ENCODE assay signal across 19 mouse cellular contexts in the genomic region with DNA sequence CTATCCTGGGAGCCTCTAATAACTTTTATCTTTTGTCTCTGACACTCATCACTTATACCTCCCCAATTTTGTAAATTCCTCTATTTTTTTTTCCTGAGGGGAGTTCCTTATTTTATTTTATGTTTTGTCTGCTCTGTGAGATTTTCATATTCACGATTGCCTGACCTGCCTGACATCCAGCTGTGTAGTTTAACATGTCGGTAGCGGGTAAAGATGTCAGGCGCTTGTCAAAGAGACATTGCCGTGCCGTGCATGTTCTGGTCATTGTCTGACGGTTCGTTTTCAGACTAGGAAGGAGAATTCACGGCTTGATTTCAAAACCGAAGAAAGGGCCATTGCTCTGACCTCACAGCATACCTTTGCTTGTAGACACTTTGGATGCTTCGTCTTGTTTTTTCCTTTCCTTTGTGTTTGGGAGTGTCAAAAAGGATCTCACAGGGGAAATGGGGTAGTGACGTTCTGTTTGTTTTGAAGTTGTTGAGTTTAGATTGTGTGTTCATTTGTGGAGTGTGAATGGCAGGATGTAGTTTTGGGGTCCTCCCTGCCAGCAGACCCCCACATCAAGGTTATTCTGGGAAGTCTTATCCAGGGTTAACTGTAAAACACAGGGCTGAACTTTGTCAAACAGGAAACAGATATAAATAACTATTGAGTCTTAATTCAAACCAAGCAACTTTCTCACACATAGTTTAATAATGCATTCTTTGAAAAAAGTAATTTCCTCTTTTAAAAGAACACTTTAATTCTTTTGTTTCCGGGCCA.
DNase-seq lines count a peak whose midpoint lies in the region; ATAC-seq and TF ChIP-seq lines count a peak whose summit lies in the region.
"Had no signal": no experiment of that assay in that cellular context is flagged by ENCODE, and none has a peak within 500 bp of the region (broad histone marks: within the 10 kb centered on the region; RNA-seq: fewer than 3 reads in every experiment).

No protein-coding gene starts in this region.

- H3K27ac ChIP-seq in heart, embryonic 15.5 days: 0 out of 2 replicates have a peak overlapping the region, but pooled peaks have one; percentile 49
- no peak overlapping the region; the same call in 1 of the 2 replicates for H3K27ac ChIP-seq in lung, embryonic 14.5 days (ENCODE audit: low read depth)
- H3K27ac ChIP-seq in brown adipose tissue, adult 24 weeks (replicated peaks; ENCODE audit: low read depth, low read length): peak overlapping the region; percentile 78
- peak overlapping the region; percentile 12; the same call in 1 of the 2 replicates for H3K27ac ChIP-seq in liver, embryonic 16.5 days (ENCODE audit: low read length)
- H3K27ac ChIP-seq: embryonic facial prominence, embryonic 15.5 days; forebrain, embryonic 12.5 days; hindbrain, postnatal 0 days; midbrain, embryonic 10.5 days; neural tube, embryonic 15.5 days had no signal

- no peak overlapping the region for H3K4me3 ChIP-seq in heart, embryonic 15.5 days
- no peak overlapping the region for H3K4me3 ChIP-seq in lung, embryonic 14.5 days (ENCODE audit: low read depth, low read length)
- no peak overlapping the region for H3K4me3 ChIP-seq in lung, adult 2 months (replicated peaks; ENCODE audit: extremely low read depth, low read depth, low read length)
- no peak overlapping the region for H3K4me3 ChIP-seq in brown adipose tissue, adult 24 weeks (ENCODE audit: insufficient read depth, low read depth, low read length)
- no peak overlapping the region for H3K4me3 ChIP-seq in liver, embryonic 16.5 days (ENCODE audit: low read depth, low read length)
- H3K4me3 ChIP-seq: embryonic facial prominence, embryonic 15.5 days; forebrain, embryonic 12.5 days; lung, embryonic 15.5 days; midbrain, embryonic 10.5 days; neural tube, embryonic 15.5 days had no signal

- H3K9ac ChIP-seq in heart, embryonic 15.5 days: no peak overlapping the region
- no peak overlapping the region for H3K9ac ChIP-seq in lung, embryonic 14.5 days
- H3K9ac ChIP-seq in liver, embryonic 16.5 days (ENCODE audit: low read depth, low read length): no peak overlapping the region
- H3K9ac ChIP-seq: embryonic facial prominence, embryonic 15.5 days; forebrain, embryonic 12.5 days; lung, embryonic 15.5 days; neural tube, embryonic 15.5 days had no signal

- no peaks in the 10 kb centered on the region for H3K27me3 ChIP-seq in heart, embryonic 15.5 days
- no peaks in the 10 kb centered on the region for H3K27me3 ChIP-seq in lung, embryonic 14.5 days (ENCODE audit: insufficient read depth, low read length)
- H3K27me3 ChIP-seq in liver, embryonic 16.5 days (ENCODE audit: control insufficient read depth, insufficient read depth, low read depth, low read length): no peaks in the 10 kb centered on the region
- H3K27me3 ChIP-seq: embryonic facial prominence, embryonic 15.5 days; forebrain, embryonic 12.5 days; lung, embryonic 15.5 days; neural tube, embryonic 15.5 days had no signal

- H3K4me2 ChIP-seq in heart, embryonic 15.5 days: no peak overlapping the region
- no peak overlapping the region for H3K4me2 ChIP-seq in lung, embryonic 14.5 days
- no peak overlapping the region for H3K4me2 ChIP-seq in liver, embryonic 16.5 days (ENCODE audit: low read depth, low read length)
- H3K4me2 ChIP-seq: embryonic facial prominence, embryonic 15.5 days; forebrain, embryonic 12.5 days; lung, embryonic 15.5 days; neural tube, embryonic 15.5 days had no signal

- no peaks in the 10 kb centered on the region for H3K9me3 ChIP-seq in heart, embryonic 15.5 days (replicated peaks)
- no peaks in the 10 kb centered on the region for H3K9me3 ChIP-seq in lung, embryonic 14.5 days (ENCODE audit: low read depth, low read length)
- H3K9me3 ChIP-seq in liver, embryonic 16.5 days (replicated peaks; ENCODE audit: control insufficient read depth, low read length): no peaks in the 10 kb centered on the region
- H3K9me3 ChIP-seq: embryonic facial prominence, embryonic 15.5 days; lung, embryonic 15.5 days; midbrain, embryonic 10.5 days; neural tube, embryonic 15.5 days had no signal

- no peak for TF ChIP-seq POLR2A in lung, adult 2 months (IDR thresholded peaks at IDR 0.05; ENCODE audit: borderline replicate concordance, extremely low read depth, low read depth, low read length)

- no peak for DNase-seq in heart, adult 9 months (ENCODE audit: low spot score in 2 of 2)
- peak; percentile 34 for DNase-seq in lung, embryonic 14.5 days
- no peak for DNase-seq in lung, adult 2 months
- DNase-seq in ovary, postnatal 36 days (ENCODE audit: low spot score): no peak
- DNase-seq: adrenal gland, postnatal 14 days; cerebellum, adult 8-10 months; kidney, adult 8-10 months; layer of hippocampus, adult 9-11 months; retina, postnatal 1 day; thymus, postnatal 14 days had no signal

- H3K36me3 ChIP-seq in heart, embryonic 15.5 days: no peaks in the 10 kb centered on the region; the same call in 1 of the 2 replicates
- no peaks in the 10 kb centered on the region for H3K36me3 ChIP-seq in lung, embryonic 14.5 days (ENCODE audit: insufficient read depth)
- H3K36me3 ChIP-seq in liver, embryonic 16.5 days (ENCODE audit: control insufficient read depth, insufficient read depth): no peaks in the 10 kb centered on the region
- H3K36me3 ChIP-seq: embryonic facial prominence, embryonic 15.5 days; lung, embryonic 15.5 days; neural tube, embryonic 15.5 days had no signal

- TF ChIP-seq CTCF in lung, embryonic 14.5 days (IDR thresholded peaks at IDR 0.05; ENCODE audit: low read depth): no peak
- TF ChIP-seq CTCF in lung, adult 2 months (IDR thresholded peaks at IDR 0.05; ENCODE audit: insufficient read depth, low read length): no peak

- ATAC-seq in heart, embryonic 15.5 days (replicated peaks; ENCODE audit: insufficient number of reproducible peaks, insufficient read depth, low FRiP score, low read depth): no peak
- ATAC-seq in lung, embryonic 14.5 days (ENCODE audit: insufficient read depth): no peak
- ATAC-seq in liver, embryonic 16.5 days (ENCODE audit: low read depth): no peak
- ATAC-seq: hindbrain, postnatal 0 days had no signal

- 52% methylated on average over 13 of the region's 13 CpGs for WGBS in heart, embryonic 15.5 days
- 46% methylated on average over 13 of the region's 13 CpGs for WGBS in lung, embryonic 14.5 days
- WGBS in lung, adult 2 months: 50% methylated on average over 13 of the region's 13 CpGs
- 56% methylated on average over 13 of the region's 13 CpGs for WGBS in liver, embryonic 16.5 days (ENCODE audit: insufficient replicate concordance)

- H3K4me1 ChIP-seq in heart, embryonic 15.5 days (replicated peaks): peaks cover 31% of the 10 kb centered on the region
- peaks cover 3% of the 10 kb centered on the region; the same call in 1 of the 2 replicates for H3K4me1 ChIP-seq in lung, embryonic 14.5 days (ENCODE audit: insufficient read depth)
- H3K4me1 ChIP-seq in lung, adult 2 months (ENCODE audit: control insufficient read depth, insufficient read depth, low read length): peaks cover 30% of the 10 kb centered on the region
- H3K4me1 ChIP-seq in brown adipose tissue, adult 24 weeks (ENCODE audit: control insufficient read depth, insufficient read depth, insufficient read length, low read length): peaks cover 9% of the 10 kb centered on the region; the same call in 1 of the 2 replicates
- H3K4me1 ChIP-seq in liver, embryonic 16.5 days (ENCODE audit: control insufficient read depth, low read depth, low read length): peaks cover 50% of the 10 kb centered on the region
- H3K4me1 ChIP-seq: embryonic facial prominence, embryonic 15.5 days had no signal
